In the genomic region with DNA sequence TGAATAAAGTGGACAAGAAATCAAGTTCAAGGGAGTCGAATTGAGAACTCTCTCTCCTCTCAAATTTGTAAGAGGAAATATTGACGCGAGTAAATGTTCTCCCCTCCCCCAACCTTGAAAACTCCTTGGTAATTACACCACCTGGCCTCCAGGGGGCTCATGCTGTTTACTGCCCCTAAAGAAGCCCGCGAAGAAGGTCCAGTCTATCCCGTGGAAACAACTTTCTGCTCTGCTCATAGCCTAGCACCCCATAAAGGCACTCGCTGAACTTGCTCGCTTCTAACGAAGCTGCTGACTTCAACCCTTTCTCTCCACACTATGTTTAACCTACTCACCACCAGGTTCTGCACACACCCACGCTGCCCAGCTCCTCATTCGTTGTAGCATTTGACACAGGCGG, we compare ENCODE assay signal across 11 mouse cellular contexts. TPM values are rescaled to one million over a fixed set of nuclear protein-coding genes. Genes with fewer than 3 reads are reported as not detected.
DNase-seq lines count a peak whose midpoint lies in the region; ATAC-seq and TF ChIP-seq lines count a peak whose summit lies in the region.
"Had no signal": no experiment of that assay in that cellular context is flagged by ENCODE, and none has a peak within 500 bp of the region (broad histone marks: within the 10 kb centered on the region; RNA-seq: fewer than 3 reads in every experiment).

No protein-coding gene starts in this region.

- no peaks in the 10 kb centered on the region for H3K36me3 ChIP-seq in hindbrain, postnatal 0 days (ENCODE audit: insufficient read depth, low read length)
- H3K36me3 ChIP-seq in hindbrain, embryonic 14.5 days (replicated peaks; ENCODE audit: control insufficient read depth, insufficient read depth), result no peaks in the 10 kb centered on the region
- no peaks in the 10 kb centered on the region for H3K36me3 ChIP-seq in ES-E14 (ENCODE audit: control insufficient read depth, insufficient read depth, low read length, poor library complexity, severe bottlenecking)
- H3K36me3 ChIP-seq in liver, embryonic 14.5 days (replicated peaks; ENCODE audit: control insufficient read depth, insufficient read depth, low read depth), result no peaks in the 10 kb centered on the region
- H3K36me3 ChIP-seq in hindbrain, embryonic 13.5 days, result no peaks in the 10 kb centered on the region
- H3K36me3 ChIP-seq: heart, embryonic 15.5 days; limb, embryonic 12.5 days; neural tube, embryonic 15.5 days had no signal

- peak; percentile 43 for TF ChIP-seq CTCF in hindbrain, postnatal 0 days (IDR thresholded peaks at IDR 0.05; ENCODE audit: low read depth)
- TF ChIP-seq CTCF in liver, embryonic 14.5 days (IDR thresholded peaks at IDR 0.05; ENCODE audit: low read depth), result peak; percentile 80

- no peak overlapping the region for H3K4me2 ChIP-seq in hindbrain, postnatal 0 days (ENCODE audit: low read depth, low read length)
- H3K4me2 ChIP-seq in hindbrain, embryonic 14.5 days (replicated peaks), result no peak overlapping the region
- H3K4me2 ChIP-seq in liver, embryonic 14.5 days (ENCODE audit: low read depth), result peak overlapping the region; percentile 96
- no peak overlapping the region for H3K4me2 ChIP-seq in hindbrain, embryonic 13.5 days
- H3K4me2 ChIP-seq: neural tube, embryonic 15.5 days had no signal

- H3K27ac ChIP-seq in hindbrain, postnatal 0 days, result no peak overlapping the region
- no peak overlapping the region for H3K27ac ChIP-seq in hindbrain, embryonic 14.5 days
- H3K27ac ChIP-seq in ES-E14 (ENCODE audit: insufficient read depth, low read depth, low read length, poor library complexity, severe bottlenecking), result no peak overlapping the region
- H3K27ac ChIP-seq in liver, embryonic 14.5 days, result peak overlapping the region; percentile 100
- H3K27ac ChIP-seq in hindbrain, embryonic 13.5 days, result no peak overlapping the region
- H3K27ac ChIP-seq: heart, embryonic 15.5 days; neural tube, embryonic 15.5 days had no signal

- H3K4me1 ChIP-seq in hindbrain, postnatal 0 days (ENCODE audit: insufficient read depth, low read length), result peaks cover 8% of the 10 kb centered on the region
- peaks cover 8% of the 10 kb centered on the region; the same call in 1 of the 2 replicates for H3K4me1 ChIP-seq in hindbrain, embryonic 14.5 days (replicated peaks; ENCODE audit: control insufficient read depth, insufficient read depth, low read length)
- H3K4me1 ChIP-seq in ES-E14 (ENCODE audit: control insufficient read depth in 2 of 2, insufficient read depth in 2 of 2, low read length in 2 of 2, poor library complexity in 1 of 2), result peaks cover 9 to 29% of the 10 kb centered on the region in 2 experiments; a peak in 3 of 4 replicates
- peaks cover 50 to 65% of the 10 kb centered on the region in 2 experiments for H3K4me1 ChIP-seq in liver, embryonic 14.5 days (replicated peaks; ENCODE audit: control insufficient read depth in 2 of 2, insufficient read depth in 2 of 2, low read length in 1 of 2)
- H3K4me1 ChIP-seq in hindbrain, embryonic 13.5 days (replicated peaks), result peaks cover 22% of the 10 kb centered on the region

- H3K9ac ChIP-seq in hindbrain, postnatal 0 days (replicated peaks; ENCODE audit: low read length), result no peak overlapping the region
- no peak overlapping the region for H3K9ac ChIP-seq in hindbrain, embryonic 14.5 days
- peak overlapping the region; percentile 57; the same call in 1 of the 2 replicates for H3K9ac ChIP-seq in ES-E14 (ENCODE audit: insufficient read depth, low read depth, low read length, poor library complexity, severe bottlenecking)
- H3K9ac ChIP-seq in liver, embryonic 14.5 days (replicated peaks), result peak overlapping the region; percentile 99
- H3K9ac ChIP-seq in hindbrain, embryonic 13.5 days, result no peak overlapping the region
- H3K9ac ChIP-seq: heart, embryonic 15.5 days; neural tube, embryonic 15.5 days had no signal

- in situ Hi-C loops in ES-E14 (cut with MboI; ENCODE audit: low sequenced_read_pairs in 2 of 2, unreplicated experiment in 2 of 2), result no loop called here

- H3K27me3 ChIP-seq in hindbrain, postnatal 0 days (ENCODE audit: insufficient read depth, low read length), result no peaks in the 10 kb centered on the region
- no peaks in the 10 kb centered on the region for H3K27me3 ChIP-seq in hindbrain, embryonic 14.5 days (ENCODE audit: control insufficient read depth, insufficient read depth, low read length)
- no peaks in the 10 kb centered on the region; the same call in 1 of the 2 replicates for H3K27me3 ChIP-seq in liver, embryonic 14.5 days (ENCODE audit: control insufficient read depth, insufficient read depth, low read length)
- H3K27me3 ChIP-seq in hindbrain, embryonic 13.5 days, result 0 out of 2 replicates have a peak, but pooled peaks cover 21% of the 10 kb centered on the region
- H3K27me3 ChIP-seq: neural tube, embryonic 15.5 days had no signal

- no peaks in the 10 kb centered on the region for H3K9me3 ChIP-seq in hindbrain, postnatal 0 days (ENCODE audit: low read length)
- H3K9me3 ChIP-seq in hindbrain, embryonic 14.5 days (ENCODE audit: control insufficient read depth, low read length), result no peaks in the 10 kb centered on the region
- H3K9me3 ChIP-seq in ES-E14 (ENCODE audit: control insufficient read depth, insufficient read depth, low read depth, low read length), result no peaks in the 10 kb centered on the region
- H3K9me3 ChIP-seq in liver, embryonic 14.5 days (ENCODE audit: control insufficient read depth, low read length), result peaks cover 3% of the 10 kb centered on the region
- no peaks in the 10 kb centered on the region for H3K9me3 ChIP-seq in hindbrain, embryonic 13.5 days
- H3K9me3 ChIP-seq: heart, embryonic 15.5 days; neural tube, embryonic 15.5 days had no signal

- no peak for DNase-seq in hindbrain, postnatal 0 days (ENCODE audit: low spot score)
- no peak for DNase-seq in hindbrain, embryonic 14.5 days (ENCODE audit: low spot score)
- DNase-seq in A20 (ENCODE audit: low read depth, low spot score), result peak; percentile 45
- no peak for DNase-seq in ES-E14 (ENCODE audit: low read depth, low spot score)
- no peak for DNase-seq in liver, embryonic 14.5 days (ENCODE audit: low read depth in 3 of 3, low spot score in 3 of 3)
- no peak for DNase-seq in c-Kit-positive CD71-positive TER-119-positive erythroid progenitor cells, embryonic 14.5 days (ENCODE audit: low spot score)
- no peak for DNase-seq in gastrocnemius, postnatal 25 days

- WGBS in hindbrain, postnatal 0 days, result 67% methylated on average over 12 of the region's 12 CpGs
- WGBS in hindbrain, embryonic 14.5 days, result 65% methylated on average over 12 of the region's 12 CpGs
- WGBS in liver, embryonic 14.5 days (ENCODE audit: insufficient replicate concordance), result 51% methylated on average over 12 of the region's 12 CpGs
- 66% methylated on average over 12 of the region's 12 CpGs for WGBS in hindbrain, embryonic 13.5 days

- ATAC-seq in hindbrain, postnatal 0 days, result no peak
- no peak for ATAC-seq in hindbrain, embryonic 14.5 days (ENCODE audit: low FRiP score)
- ATAC-seq in liver, embryonic 14.5 days (ENCODE audit: insufficient read depth), result no peak
- ATAC-seq in hindbrain, embryonic 13.5 days (ENCODE audit: low FRiP score), result no peak

- H3K4me3 ChIP-seq in hindbrain, postnatal 0 days (ENCODE audit: low read length), result no peak overlapping the region
- H3K4me3 ChIP-seq in hindbrain, embryonic 14.5 days (replicated peaks; ENCODE audit: low read length), result no peak overlapping the region
- peak overlapping the region; percentile 48 to 49 for H3K4me3 ChIP-seq in ES-E14 (ENCODE audit: insufficient read depth in 1 of 2, low read depth in 1 of 2, low read length in 2 of 2, poor library complexity in 1 of 2, severe bottlenecking in 1 of 2)
- peak overlapping the region; percentile 14 to 60; a peak in 2 of 4 replicates for H3K4me3 ChIP-seq in liver, embryonic 14.5 days (ENCODE audit: insufficient read depth in 1 of 2, low read depth in 2 of 2, low read length in 2 of 2)
- no peak overlapping the region for H3K4me3 ChIP-seq in hindbrain, embryonic 13.5 days
- H3K4me3 ChIP-seq: heart, embryonic 15.5 days; limb, embryonic 12.5 days; neural tube, embryonic 15.5 days had no signal

- no peak; the same call in 1 of the 2 replicates for TF ChIP-seq EP300 in liver, embryonic 14.5 days (IDR thresholded peaks at IDR 0.05; ENCODE audit: low read depth)

RNA-seq across cellular contexts. Expression of gene Slc4a1, which starts 11.2 kb away (rescaled TPM):
- 0.22 and 0.84 TPM in 2 replicates for total RNA-seq in hindbrain, postnatal 0 days (2014; rRNA removed)
- 0.48 and 0.54 TPM in 2 replicates for polyA plus RNA-seq in hindbrain, postnatal 0 days (2015; fragmentation: Nextera tagmentation; extraction: Ambion mirVana)
- polyA plus RNA-seq in hindbrain, embryonic 14.5 days (2014; fragmentation: Nextera tagmentation; extraction: Ambion mirVana), result 1.6 and 3.3 TPM in 2 replicates
- 0.18 and 0.21 TPM in 2 replicates for total RNA-seq in ES-E14 (2012; rRNA removed)
- polyA plus RNA-seq in liver, embryonic 14.5 days (2012; rRNA removed), result 570 and 632 TPM in 2 replicates
- 606 and 703 TPM in 2 replicates for polyA plus RNA-seq in liver, embryonic 14.5 days (2014; fragmentation: Nextera tagmentation; extraction: Ambion mirVana)
- polyA plus RNA-seq in hindbrain, embryonic 13.5 days (2015; fragmentation: Nextera tagmentation; extraction: Ambion mirVana), result 4.4 and 5.0 TPM in 2 replicates
- under 1 TPM; 0.08 to 0.56 TPM for total RNA-seq in gastrocnemius, postnatal 25 days (2021)

RNA-seq across cellular contexts. Expression of gene Rundc3a, which starts 16.0 kb away (rescaled TPM):
- total RNA-seq in hindbrain, postnatal 0 days (2014; rRNA removed), result 310 and 349 TPM in 2 replicates
- polyA plus RNA-seq in hindbrain, postnatal 0 days (2015; fragmentation: Nextera tagmentation; extraction: Ambion mirVana), result 114 and 125 TPM in 2 replicates
- polyA plus RNA-seq in hindbrain, embryonic 14.5 days (2014; fragmentation: Nextera tagmentation; extraction: Ambion mirVana), result 106 TPM in 2 replicates
- total RNA-seq in ES-E14 (2012; rRNA removed), result 6.7 and 15.9 TPM in 2 replicates
- polyA plus RNA-seq in liver, embryonic 14.5 days (2012; rRNA removed), result 1.4 and 1.9 TPM in 2 replicates
- 1.0 and 1.2 TPM in 2 replicates for polyA plus RNA-seq in liver, embryonic 14.5 days (2014; fragmentation: Nextera tagmentation; extraction: Ambion mirVana)
- 135 and 144 TPM in 2 replicates for polyA plus RNA-seq in hindbrain, embryonic 13.5 days (2015; fragmentation: Nextera tagmentation; extraction: Ambion mirVana)
- under 1 TPM in 1 of 2 experiments, not detected in 1; 0.35 TPM for total RNA-seq in gastrocnemius, postnatal 25 days (2021)

RNA-seq across cellular contexts. Expression of gene Slc25a39, which starts 30.6 kb away (rescaled TPM):
- 169 and 194 TPM in 2 replicates for total RNA-seq in hindbrain, postnatal 0 days (2014; rRNA removed)
- polyA plus RNA-seq in hindbrain, postnatal 0 days (2015; fragmentation: Nextera tagmentation; extraction: Ambion mirVana), result 165 and 176 TPM in 2 replicates
- polyA plus RNA-seq in hindbrain, embryonic 14.5 days (2014; fragmentation: Nextera tagmentation; extraction: Ambion mirVana), result 154 and 157 TPM in 2 replicates
- total RNA-seq in ES-E14 (2012; rRNA removed), result 152 and 175 TPM in 2 replicates
- polyA plus RNA-seq in liver, embryonic 14.5 days (2012; rRNA removed), result 167 and 187 TPM in 2 replicates
- 339 and 363 TPM in 2 replicates for polyA plus RNA-seq in liver, embryonic 14.5 days (2014; fragmentation: Nextera tagmentation; extraction: Ambion mirVana)
- polyA plus RNA-seq in hindbrain, embryonic 13.5 days (2015; fragmentation: Nextera tagmentation; extraction: Ambion mirVana), result 139 and 147 TPM in 2 replicates
- total RNA-seq in gastrocnemius, postnatal 25 days (2021), result 10 to 100 TPM; 54.4 to 76.1 TPM

RNA-seq across cellular contexts. Expression of gene Grn, which starts 52.9 kb away (rescaled TPM):
- 85.6 and 98.5 TPM in 2 replicates for total RNA-seq in hindbrain, postnatal 0 days (2014; rRNA removed)
- polyA plus RNA-seq in hindbrain, postnatal 0 days (2015; fragmentation: Nextera tagmentation; extraction: Ambion mirVana), result 98.4 and 104 TPM in 2 replicates
- 52.4 and 63.6 TPM in 2 replicates for polyA plus RNA-seq in hindbrain, embryonic 14.5 days (2014; fragmentation: Nextera tagmentation; extraction: Ambion mirVana)
- 81.5 and 154 TPM in 2 replicates for total RNA-seq in ES-E14 (2012; rRNA removed)
- polyA plus RNA-seq in liver, embryonic 14.5 days (2012; rRNA removed), result 25.4 and 28.9 TPM in 2 replicates
- polyA plus RNA-seq in liver, embryonic 14.5 days (2014; fragmentation: Nextera tagmentation; extraction: Ambion mirVana), result 34.1 and 41.4 TPM in 2 replicates
- polyA plus RNA-seq in hindbrain, embryonic 13.5 days (2015; fragmentation: Nextera tagmentation; extraction: Ambion mirVana), result 76.5 and 77.3 TPM in 2 replicates
- 10 to 100 TPM; 28.7 to 35.2 TPM for total RNA-seq in gastrocnemius, postnatal 25 days (2021)

RNA-seq across cellular contexts. Expression of gene Ubtf, which starts 57.6 kb away (rescaled TPM):
- total RNA-seq in hindbrain, postnatal 0 days (2014; rRNA removed), result 53.7 and 63.7 TPM in 2 replicates
- 74.6 and 76.1 TPM in 2 replicates for polyA plus RNA-seq in hindbrain, postnatal 0 days (2015; fragmentation: Nextera tagmentation; extraction: Ambion mirVana)
- 70.0 and 76.0 TPM in 2 replicates for polyA plus RNA-seq in hindbrain, embryonic 14.5 days (2014; fragmentation: Nextera tagmentation; extraction: Ambion mirVana)
- total RNA-seq in ES-E14 (2012; rRNA removed), result 138 and 155 TPM in 2 replicates
- polyA plus RNA-seq in liver, embryonic 14.5 days (2012; rRNA removed), result 19.9 and 34.7 TPM in 2 replicates
- 42.5 and 48.8 TPM in 2 replicates for polyA plus RNA-seq in liver, embryonic 14.5 days (2014; fragmentation: Nextera tagmentation; extraction: Ambion mirVana)
- polyA plus RNA-seq in hindbrain, embryonic 13.5 days (2015; fragmentation: Nextera tagmentation; extraction: Ambion mirVana), result 77.1 and 82.7 TPM in 2 replicates
- total RNA-seq in gastrocnemius, postnatal 25 days (2021), result 10 to 100 TPM; 36.6 to 37.8 TPM

Comparison
In these comparisons a context has a peak if more than half of its experiments do, and no peak if none do; other contexts are left out.
1. H3K4me3 ChIP-seq: peak in ES-E14 (2 of 2) and liver, embryonic 14.5 days (2 of 2); none in hindbrain, postnatal 0 days (single experiment), hindbrain, embryonic 14.5 days (single experiment) and hindbrain, embryonic 13.5 days (single experiment).
2. H3K9ac ChIP-seq: peak in ES-E14 (single experiment) and liver, embryonic 14.5 days (single experiment); none in hindbrain, postnatal 0 days (single experiment), hindbrain, embryonic 14.5 days (single experiment) and hindbrain, embryonic 13.5 days (single experiment).
3. RNA of gene Slc4a1, which starts 11.2 kb away (polyA plus RNA-seq): 570 to 703 TPM in liver, embryonic 14.5 days; 4.4 to 5.0 TPM in hindbrain, embryonic 13.5 days, 1.6 to 3.3 TPM in hindbrain, embryonic 14.5 days and 0.48 to 0.54 TPM in hindbrain, postnatal 0 days; every median in the first group is over 10 times any median in the second.
4. RNA of gene Rundc3a, which starts 16.0 kb away (polyA plus RNA-seq): 135 to 144 TPM in hindbrain, embryonic 13.5 days, 114 to 125 TPM in hindbrain, postnatal 0 days and 106 TPM in hindbrain, embryonic 14.5 days; 1.0 to 1.9 TPM in liver, embryonic 14.5 days; every median in the first group is over 10 times any median in the second.